Mouse (Mus musculus): ENCODE results near the gene Mtmr11.
"Not testable (repeated sequence)": the region's sequence is repeated elsewhere in the genome, so short reads cannot be mapped to it uniquely, and the experiment has no call there.

Gene Mtmr11

DNA sequence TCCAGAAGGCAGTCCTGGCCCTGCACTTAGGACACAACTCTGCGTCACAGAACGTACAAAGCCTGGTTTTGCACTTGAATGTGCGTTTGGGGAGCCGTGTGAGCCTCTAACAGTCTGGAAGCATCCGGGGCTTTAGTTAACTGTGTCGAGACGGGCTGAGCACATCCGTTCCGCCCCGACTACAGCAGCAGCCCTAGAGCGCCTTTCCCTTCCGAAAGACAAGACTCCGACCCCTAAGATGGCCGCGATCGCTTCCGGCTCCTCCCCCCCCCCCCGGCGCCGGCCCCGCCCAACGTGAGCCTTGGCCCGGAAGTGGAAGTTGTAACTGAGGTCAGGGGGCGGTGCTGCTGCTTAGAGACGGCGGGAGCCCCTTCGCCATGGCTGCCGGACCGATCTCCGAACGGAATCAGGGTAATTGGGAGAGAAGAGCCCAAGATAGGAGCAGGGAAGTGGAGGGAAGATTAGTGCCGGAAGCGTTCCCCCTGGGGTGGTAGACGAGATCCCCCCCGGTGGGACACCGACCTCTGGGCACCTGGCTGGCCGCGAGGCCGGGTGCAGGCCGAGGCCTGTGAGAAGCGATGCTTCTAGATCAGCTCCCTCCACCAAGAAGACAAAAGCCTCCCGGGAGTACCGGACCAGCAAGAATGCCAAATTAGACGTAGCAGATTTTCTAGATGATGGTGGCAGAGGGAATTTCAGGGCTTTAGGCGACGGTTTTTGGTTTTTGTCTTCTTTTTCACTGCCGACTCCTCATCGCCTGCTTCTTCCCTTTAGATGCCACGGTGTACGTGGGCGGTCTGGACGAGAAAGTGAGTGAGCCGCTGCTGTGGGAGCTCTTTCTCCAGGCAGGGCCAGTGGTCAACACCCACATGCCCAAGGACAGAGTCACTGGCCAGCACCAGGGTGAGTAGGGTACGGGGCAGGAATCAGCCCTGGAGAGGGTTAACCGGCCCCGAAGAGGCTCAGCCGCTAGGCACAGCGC lies 10.7 kb downstream of the Mtmr11 start, which contains the start of gene Sf3b4:
Gene Sf3b4, plus strand, starts transcription at position 136 of the 982 bp plus-strand sequence.
- peak; percentile 91 for DNase-seq (ENCODE audit: low read depth, low spot score)

DNA sequence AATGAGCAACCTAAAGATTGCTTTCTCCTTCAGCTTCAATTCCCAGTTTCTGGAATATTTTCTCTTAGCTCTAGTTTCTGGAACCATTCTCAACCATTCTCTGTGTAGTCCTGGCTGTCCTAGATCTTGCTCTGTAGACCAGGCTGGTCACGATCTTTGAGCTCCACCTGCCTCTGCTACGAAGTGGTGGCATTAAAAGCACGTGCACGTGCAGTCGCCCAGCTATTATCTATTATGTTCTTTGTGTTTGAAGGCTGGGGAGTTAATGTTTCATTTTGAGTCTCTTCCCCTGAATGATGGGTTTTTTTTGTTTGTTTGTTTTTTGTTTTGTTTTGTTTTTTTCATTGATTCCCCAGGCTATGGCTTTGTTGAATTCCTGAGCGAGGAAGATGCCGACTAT lies 11.4 kb downstream of the Mtmr11 start:
- no peak for DNase-seq (ENCODE audit: low read depth, low spot score)

DNA sequence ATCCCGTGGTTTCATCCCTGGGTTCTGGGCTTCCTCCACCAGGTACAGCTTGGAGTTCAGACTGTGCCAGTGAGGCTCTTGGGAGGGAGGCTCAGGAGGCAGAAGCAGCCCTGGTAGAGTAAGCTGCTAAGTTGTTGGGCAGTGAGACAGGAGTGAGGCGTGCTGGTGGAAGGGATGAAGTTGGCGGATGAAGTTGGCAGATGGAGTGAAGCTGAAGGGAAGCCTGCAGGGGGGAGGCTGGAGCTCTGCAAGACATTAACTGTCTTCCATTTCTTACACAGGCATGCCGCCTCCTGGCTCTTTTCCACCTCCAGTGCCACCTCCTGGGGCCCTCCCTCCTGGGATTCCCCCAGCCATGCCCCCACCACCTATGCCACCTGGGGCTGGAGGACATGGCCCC lies 12.2 kb downstream of the Mtmr11 start:
- not testable (repeated sequence) for DNase-seq (ENCODE audit: low read depth, low spot score)

DNA sequence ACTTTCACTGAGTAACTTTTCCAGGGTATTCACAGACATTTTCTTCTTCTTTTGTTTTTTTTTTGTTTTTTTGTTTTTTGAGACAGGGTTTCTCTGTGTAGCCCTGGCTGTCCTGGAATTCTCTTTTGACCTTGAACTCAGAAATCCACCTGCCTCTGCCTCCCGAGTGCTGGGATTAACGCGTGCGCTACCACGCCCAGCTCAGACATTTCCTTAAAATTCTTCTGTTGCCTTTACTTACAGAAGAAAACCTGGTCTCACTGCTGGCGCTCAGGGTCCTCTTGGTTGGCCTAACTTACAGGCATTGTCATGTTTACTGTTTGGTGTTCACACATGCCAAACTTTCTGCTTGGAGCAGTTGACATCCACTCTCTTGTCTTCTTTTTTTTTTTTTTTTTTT lies 13.4 kb downstream of the Mtmr11 start:
- DNase-seq (ENCODE audit: low read depth, low spot score), result no peak

DNA sequence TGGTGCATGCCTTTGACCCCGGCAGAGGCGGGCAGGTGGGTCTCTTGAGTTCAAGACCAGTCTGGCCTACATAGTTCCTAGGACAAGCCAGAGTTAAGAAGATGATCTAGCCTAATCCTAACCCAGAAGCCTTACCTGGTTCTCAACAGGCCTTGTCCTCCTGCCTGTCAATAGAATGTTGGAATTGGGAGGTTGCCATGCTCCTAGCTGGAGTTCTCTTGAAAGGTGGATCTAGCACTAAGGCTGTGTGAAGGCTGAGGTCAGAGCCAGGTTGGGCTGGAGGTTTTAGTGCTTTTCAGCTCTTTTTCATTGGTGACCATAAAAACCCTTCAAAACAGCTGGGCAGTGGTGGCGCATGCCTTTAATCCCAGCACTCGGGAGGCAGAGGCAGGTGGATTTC lies 16.6 kb downstream of the Mtmr11 start:
- DNase-seq (ENCODE audit: low read depth, low spot score), result no peak

DNA sequence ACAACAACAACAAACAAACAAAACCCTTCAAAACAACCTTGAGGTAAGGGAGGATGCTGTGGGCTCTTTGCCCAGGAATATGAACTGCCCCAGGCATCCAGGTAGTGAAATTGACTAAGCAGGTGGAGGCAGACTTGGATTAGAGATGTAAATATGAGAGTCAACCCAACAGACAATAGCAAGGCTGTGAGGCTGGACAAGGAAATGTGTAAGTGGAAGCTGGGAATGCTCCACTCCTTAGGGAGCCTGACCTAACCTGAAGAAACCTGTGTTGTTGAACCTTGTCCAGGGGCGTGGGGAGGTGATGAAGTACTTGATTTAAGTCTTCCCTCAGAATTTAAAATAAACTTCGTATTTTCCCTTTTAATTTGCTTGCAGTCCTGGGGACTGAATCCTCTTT lies 17.1 kb downstream of the Mtmr11 start:
- no peak for DNase-seq (ENCODE audit: low read depth, low spot score)

DNA sequence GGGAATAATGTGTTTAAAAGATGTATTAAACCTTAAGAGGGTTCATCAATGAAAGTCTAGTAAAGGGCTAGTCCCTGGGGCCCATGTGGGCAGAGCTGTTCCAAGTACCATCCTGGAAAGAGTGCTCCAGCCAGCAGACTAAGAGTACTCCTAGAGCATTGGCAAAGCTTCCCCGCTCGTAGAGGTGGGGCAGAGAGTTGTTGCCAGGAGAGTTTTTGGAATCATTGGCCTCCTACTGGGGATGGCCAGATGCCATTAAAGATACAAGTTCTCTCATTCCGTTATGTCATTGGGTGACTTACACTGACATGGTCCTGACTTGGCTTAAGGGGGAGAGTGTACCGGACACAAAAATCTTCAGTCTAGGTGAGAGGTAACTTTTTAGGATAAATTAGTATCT lies 17.7 kb downstream of the Mtmr11 start:
- DNase-seq (ENCODE audit: low read depth, low spot score), result peak; percentile 30

DNA sequence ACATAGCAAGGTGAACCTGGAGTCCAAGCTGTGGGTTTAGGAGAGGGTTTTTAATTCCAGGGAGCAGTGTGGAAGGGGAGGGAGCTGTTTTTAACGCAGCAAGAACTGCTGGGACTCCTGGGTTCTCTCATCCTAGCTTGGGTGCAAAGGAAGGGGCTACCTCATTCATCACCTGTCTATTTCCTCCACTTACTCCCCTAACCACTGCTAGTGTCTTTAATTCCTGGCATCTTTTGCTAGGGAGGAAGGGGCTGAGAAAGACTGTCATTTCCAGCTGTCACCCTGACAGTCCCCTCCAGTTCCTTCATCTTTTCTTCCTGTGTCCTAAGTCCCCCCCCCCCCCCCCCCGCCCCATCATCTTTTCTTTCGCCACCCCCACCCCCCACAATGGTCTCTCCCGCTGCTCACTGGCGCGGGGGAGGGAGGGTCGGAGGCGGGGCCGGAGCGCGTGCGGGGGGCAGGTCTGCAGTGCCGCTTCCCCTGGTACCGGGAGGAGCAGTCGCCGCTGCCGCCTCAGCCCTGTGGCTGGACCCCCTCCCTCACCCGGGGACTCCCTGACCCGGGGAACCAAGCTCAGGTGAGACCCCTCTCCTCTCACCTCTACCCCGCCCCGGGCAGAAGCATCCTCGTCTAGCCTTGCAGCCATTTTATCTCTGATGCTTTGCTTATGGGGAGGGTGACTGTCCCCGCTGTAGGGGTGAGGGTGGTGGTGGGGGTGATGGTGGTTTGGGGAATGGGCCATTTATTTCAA lies 19.1 kb downstream of the Mtmr11 start, which contains the start of gene Sv2a:
Gene Sv2a, plus strand, starts transcription at position 425 of the 751 bp plus-strand sequence.
- DNase-seq (ENCODE audit: low read depth, low spot score), result no peak

DNA sequence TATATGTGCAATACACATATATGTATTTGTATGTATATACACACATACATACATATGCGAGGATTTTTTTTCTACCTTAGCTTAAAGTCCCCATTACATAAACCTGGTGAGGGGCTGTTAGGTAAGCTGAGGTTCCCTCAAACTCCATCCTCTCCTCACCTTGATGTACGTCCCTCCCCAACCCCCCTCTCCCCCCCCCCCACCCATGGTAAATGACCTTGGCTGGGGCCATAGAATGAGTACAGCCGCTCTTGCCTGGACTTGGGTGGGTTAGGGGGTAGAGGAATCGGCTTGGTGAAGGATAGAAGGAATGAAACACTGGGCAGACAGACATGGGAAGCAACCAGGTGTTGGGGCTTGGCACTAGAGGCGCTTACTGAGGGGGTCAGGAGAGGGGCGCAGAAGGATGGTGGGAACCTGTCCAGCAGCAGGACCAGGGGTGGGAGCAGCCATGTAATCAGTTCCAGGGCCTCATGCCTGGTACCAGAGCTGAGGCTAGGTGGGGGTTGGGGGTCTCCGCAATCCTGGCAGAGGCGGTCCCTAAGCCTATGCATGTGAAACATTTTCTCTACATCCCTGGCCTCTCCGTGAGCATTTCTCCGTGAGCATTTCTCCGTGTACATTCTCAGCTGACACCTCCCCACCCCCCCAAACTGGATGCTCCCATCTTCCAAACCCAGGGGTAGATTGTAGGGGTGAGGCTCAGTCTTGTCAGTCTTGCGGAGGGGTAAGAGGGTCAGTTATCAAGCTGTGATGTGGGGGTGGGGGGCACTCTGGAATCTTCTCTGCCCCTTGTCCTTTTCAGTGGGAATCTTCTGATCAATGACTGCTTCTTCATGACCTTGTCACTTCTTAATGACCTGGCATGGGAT lies 19.9 kb downstream of the Mtmr11 start:
- DNase-seq (ENCODE audit: low read depth, low spot score), result no peak

DNA sequence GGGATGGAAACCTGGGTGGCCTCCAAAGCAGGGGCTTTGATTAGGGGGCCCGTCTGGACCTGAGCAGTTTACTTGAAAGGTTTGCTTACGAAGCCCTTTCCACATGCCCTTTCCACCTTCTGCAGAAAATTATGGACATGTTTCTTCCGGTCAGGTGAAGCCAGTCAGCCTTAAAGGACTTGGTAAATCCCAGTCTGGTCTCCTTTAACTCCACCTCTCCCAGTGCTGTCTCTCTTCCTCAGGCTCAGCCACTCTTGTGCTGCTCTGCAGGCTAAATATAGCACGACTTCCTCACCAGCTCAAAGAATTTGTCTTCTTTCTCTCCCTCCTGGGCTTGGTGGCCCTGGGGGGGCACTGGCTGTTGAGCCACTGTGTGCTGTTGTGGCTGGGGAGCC lies 20.6 kb downstream of the Mtmr11 start:
- DNase-seq (ENCODE audit: low read depth, low spot score), result no peak

DNA sequence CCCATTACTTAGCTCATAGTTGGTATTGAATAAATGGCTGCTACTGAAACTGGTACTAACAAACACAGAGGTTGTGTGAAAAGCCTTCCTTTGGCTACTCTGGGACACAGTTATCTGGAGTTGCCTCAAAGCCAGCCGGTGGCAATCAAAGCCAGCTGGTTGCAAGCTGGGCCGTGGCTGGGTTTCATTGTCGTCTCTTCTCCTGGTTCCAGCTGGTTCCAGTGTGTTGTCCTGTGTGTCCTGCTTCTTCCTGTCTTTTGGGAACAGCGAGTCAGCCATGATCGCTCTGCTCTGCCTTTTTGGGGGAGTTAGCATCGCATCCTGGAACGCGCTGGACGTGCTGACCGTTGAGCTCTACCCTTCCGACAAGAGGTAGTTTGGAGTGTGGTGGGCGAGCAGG lies 31.2 kb downstream of the Mtmr11 start:
- DNase-seq (ENCODE audit: low read depth, low spot score), result no peak

DNA sequence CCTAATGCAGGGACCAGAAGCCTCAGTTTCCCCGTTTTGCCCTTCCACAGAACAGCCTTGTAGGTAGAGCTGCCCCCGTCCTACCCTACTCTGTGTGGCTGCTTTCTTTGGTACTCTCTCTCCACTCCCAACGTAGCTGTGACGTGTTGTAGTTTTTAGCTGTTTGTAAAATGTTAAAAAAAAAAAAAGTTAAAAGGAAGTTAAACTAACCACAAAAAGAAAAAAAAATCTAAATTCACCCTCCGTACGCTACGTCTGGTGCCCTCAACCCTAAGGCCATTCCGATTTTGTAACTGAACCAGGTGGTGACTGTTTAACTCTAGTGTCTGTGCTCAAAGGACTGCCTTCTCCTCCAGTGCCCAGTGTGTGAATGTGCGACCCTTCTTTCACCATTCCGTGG lies 33.2 kb downstream of the Mtmr11 start:
- DNase-seq (ENCODE audit: low read depth, low spot score), result no peak

DNA sequence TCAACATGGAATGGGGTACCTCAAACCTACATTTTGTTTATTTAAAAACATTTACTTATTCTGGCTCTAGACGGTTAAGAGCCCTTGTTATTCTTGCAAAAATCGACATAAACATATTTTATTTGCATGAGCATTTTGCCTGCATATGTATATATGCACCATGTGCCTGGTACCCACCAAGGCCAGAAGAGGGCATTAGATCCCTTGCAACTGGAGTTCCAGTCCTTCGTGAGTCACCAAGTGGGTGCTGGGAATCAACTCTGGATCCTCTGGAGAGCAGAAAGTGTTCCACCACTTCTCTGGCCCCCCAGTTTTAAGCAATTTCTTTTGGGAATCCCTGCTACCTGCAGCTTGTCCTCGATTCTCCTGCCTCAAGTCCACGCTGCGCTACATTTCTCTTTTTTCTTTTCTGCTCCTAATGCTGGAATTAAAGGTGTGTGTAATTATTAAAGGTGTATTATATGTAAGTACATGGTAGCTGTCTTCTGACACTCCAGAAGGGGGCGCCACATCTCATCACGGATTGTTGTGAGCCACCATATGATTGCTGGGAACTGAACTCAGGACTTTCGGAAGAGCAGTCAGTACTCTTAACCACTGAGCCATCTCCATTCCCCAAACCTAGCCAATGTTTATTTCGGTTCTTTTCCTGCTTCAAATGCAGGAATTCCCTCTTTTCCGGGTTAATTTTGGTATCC lies 34.0 kb downstream of the Mtmr11 start:
- no peak for DNase-seq (ENCODE audit: low read depth, low spot score)

DNA sequence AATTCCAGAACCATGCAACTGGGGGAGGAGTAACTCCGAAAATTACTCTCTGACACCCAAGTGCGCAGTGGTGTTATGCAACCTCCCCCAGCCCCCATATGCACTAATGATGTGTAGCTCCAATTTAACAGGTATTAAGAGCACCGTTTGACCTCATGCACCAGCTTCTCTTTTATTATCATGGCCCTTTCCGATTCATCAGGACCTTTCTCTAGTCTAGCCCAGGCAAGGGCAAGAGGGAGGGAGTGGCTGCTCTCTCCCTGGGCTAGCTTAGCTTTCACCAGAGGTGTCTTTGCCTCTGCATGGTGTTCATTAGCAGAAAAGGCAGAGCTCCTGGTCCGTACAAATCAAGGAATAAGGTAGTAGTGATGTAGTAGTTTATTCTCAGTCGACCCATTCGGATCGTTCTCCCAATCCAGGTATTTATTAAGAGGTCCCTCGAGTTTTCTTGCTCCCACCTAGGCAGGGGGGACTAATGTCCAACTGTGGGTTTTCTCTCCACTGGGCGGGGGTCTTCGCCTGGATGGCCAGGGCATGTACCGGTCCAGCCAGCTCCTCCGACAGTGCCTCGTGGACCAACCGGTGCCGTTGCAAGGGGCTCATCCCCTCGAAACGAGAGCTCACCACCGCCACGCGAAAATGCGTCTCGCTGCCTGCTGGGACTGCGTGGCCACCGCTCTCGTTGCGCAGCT lies 34.8 kb downstream of the Mtmr11 start:
- DNase-seq (ENCODE audit: low read depth, low spot score), result no peak

DNA sequence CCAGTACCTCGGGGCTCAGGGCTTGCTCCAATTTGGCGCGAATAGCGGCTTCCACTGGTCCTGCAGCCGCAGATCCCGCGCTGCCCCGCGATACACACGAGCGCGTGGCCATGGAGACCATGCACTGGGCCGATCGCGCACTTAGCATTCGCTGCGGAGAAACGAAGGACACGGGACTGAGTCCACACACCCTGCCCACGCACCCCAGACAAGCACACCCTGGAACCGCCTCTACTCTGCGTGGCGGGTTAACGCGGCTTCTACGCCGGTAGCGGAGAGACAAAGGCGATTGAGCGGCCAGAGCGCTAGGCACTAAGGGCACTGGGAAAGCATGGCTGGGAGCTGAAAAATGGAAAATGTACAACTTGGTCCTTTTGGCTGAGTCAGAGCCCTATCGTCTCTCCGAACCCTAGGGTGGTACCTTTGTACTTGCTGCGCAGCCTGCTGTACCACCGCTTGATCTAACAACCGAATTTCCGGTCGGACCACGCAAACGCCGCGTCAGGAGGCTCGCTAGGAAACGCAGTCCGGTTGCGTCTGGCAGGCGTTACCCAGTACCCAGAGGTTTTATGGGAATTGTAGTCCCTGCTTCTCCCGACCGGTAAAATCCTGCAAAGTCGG lies 35.4 kb downstream of the Mtmr11 start:
- peak; percentile 95 for DNase-seq (ENCODE audit: low read depth, low spot score)

DNA sequence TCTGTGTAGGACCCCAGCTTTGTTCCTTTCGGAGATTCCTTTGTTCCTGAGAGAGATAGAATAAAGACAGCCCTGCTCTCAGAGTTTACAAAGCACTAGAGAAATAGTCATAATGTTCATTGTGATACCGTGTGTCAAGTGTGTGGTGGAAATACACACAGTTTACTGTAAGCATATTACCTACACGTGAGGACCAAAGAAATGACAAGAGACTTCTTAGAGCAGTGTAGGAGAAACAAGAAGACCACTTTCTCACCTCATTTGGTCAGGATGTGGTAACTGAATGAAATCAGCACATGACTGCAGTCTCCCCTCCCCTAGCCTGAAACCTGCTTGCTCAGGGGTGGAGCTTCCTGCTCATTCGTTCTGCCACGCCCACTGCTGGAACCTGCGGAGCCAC lies 36.4 kb downstream of the Mtmr11 start:
- peak; percentile 50 for DNase-seq (ENCODE audit: low read depth, low spot score)

DNA sequence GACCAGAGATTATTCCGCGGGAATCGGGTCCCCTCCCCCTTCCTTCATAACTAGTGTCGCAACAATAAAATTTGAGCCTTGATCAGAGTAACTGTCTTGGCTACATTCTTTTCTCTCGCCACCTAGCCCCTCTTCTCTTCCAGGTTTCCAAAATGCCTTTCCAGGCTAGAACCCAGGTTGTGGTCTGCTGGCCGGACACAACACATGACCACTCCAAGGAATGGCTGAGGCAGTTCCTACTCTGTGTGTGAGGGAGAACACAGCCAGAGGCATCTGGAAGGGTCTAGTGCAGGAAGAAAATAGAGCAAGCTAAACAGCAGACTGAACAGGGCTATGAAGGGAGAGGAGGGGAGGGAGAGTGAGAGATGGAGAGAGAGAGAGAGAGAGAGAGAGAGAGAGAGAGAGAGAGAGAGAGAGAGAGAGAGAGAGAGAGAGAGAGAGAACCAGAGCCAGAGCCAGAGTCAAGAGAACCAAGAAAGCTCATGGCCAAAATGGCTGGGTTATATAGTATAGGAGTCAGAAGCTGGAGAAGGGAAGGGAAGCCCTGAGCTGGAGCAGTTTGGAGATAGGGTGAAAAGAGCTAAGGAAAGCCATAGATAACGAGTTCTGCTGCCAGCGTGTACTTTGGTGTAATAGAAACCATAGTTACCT lies 36.9 kb downstream of the Mtmr11 start:
- not testable (repeated sequence) for DNase-seq (ENCODE audit: low read depth, low spot score)

DNA sequence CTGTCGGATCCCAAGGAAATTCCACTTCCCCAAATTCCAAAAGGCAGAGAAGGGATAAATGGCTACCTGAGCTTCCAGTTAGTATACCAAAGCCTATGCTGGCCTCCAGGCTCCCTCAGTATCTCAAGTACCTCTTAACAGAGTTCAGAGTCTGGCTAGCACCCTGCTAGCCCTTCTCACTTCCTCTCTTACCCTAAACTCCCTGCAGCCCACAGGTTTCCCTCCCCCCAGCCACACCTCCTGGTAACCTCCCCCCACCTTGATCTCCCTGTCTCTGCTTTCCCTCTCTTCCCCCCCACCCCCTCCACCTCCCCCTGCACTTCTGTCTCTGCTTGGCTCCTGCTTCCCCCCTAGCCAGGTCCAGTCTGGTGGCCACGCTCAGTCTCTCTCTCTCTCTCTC lies 37.9 kb downstream of the Mtmr11 start:
- DNase-seq (ENCODE audit: low read depth, low spot score), result no peak

DNA sequence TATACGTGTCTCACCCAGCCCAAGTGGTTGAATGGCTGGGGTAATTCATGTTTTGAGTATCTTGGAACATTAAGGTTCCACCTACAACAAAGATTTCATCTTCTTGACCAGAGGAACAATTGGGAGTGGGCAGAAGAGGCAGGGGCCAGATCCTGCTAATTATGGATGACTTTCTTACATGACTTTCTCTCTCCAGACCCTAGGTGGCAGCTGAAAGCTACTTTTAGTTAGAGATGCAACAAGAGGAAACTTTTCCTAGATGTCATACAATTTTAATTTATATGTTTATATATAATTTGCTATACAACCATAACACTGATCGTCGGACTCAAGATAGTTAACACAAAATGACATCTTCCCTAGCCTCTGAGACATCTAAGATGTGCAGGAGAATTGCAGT lies 46.0 kb downstream of the Mtmr11 start:
- peak; percentile 53 for DNase-seq (ENCODE audit: low read depth, low spot score)

Measured in 3T3-L1 (cell line).